Mouse (Mus musculus) E14TG2a.4 (cell line): ENCODE results near the gene C3.

Experiments used
- H3K27me3 ChIP-seq: 2 replicates; pipeline ENCODE4 v1.6.1; 2014; ENCODE audit warnings: low read length, control low read depth; ENCODE audit not compliant: insufficient read depth
- H3K36me3 ChIP-seq: 2 replicates; pipeline ENCODE4 v1.6.1; 2014; ENCODE audit warnings: low read length, control low read depth; ENCODE audit not compliant: insufficient read depth
- H3K4me1 ChIP-seq: replicated peaks from 2 replicates; pipeline ENCODE4 v1.6.1; 2014; ENCODE audit warnings: low read depth, low read length, control low read depth
- H3K4me3 ChIP-seq: replicated peaks from 2 replicates; pipeline ENCODE4 v1.5.1; 2014; ENCODE audit warnings: mild to moderate bottlenecking, low read length
- H3K9me3 ChIP-seq: 2 replicates; pipeline ENCODE4 v1.6.1; 2014; ENCODE audit warnings: low read length, control low read depth
- CTCF ChIP-seq: conservative IDR thresholded peaks from 2 replicates; pipeline ENCODE4 v1.5.1; 2014; ENCODE audit warnings: low read length
- NANOG ChIP-seq: IDR thresholded peaks from 2 replicates; pipeline ENCODE4 v1.6.1; 2014; ENCODE audit warnings: borderline replicate concordance, low read length, mixed read lengths
- POU5F1 ChIP-seq: IDR thresholded peaks from 2 replicates; pipeline ENCODE4 v1.6.1; 2014; ENCODE audit warnings: low read length, borderline replicate concordance

Gene C3

GRCm38 (mm10) chr17:57264972-57265945 lies 37.3 kb upstream of the C3 start:
- H3K27me3 ChIP-seq: 0 out of 2 replicates have a peak, but pooled peaks cover 2% of the 10 kb centered on the region
- peaks cover 58% of the 10 kb centered on the region for H3K4me1 ChIP-seq
- H3K36me3 ChIP-seq: peaks cover 43% of the 10 kb centered on the region
- no peak for TF ChIP-seq POU5F1
- no peak for TF ChIP-seq CTCF
- no peak for TF ChIP-seq NANOG
- peak overlapping the region; percentile 45 for H3K4me3 ChIP-seq
- no peaks in the 10 kb centered on the region for H3K9me3 ChIP-seq

- no peak for TF ChIP-seq CTCF
- TF ChIP-seq POU5F1: no peak
- TF ChIP-seq NANOG: no peak
Observed at GRCm38 (mm10) chr17:57264164-57264563, 36.2 kb upstream of the C3 start.

GRCm38 (mm10) chr17:57262901-57263550 lies 35.1 kb upstream of the C3 start:
- H3K4me1 ChIP-seq: peaks cover 74% of the 10 kb centered on the region
- H3K36me3 ChIP-seq: peaks cover 65% of the 10 kb centered on the region
- TF ChIP-seq POU5F1 (no peak), NANOG (no peak), CTCF (no peak)
- no peak overlapping the region for H3K4me3 ChIP-seq
- no peaks in the 10 kb centered on the region for H3K9me3 ChIP-seq
- H3K27me3 ChIP-seq: no peaks in the 10 kb centered on the region

More at GRCm38 (mm10) chr17:57264164-57264563, 36.2 kb upstream of the C3 start:
- Histone ChIP-seq H3K27me3 (no peaks in the 10 kb centered on the region), H3K36me3 (peaks cover 54% of the 10 kb centered on the region), H3K4me1 (peaks cover 62% of the 10 kb centered on the region), H3K4me3 (no peak overlapping the region), H3K9me3 (no peaks in the 10 kb centered on the region)

- H3K9me3 ChIP-seq: no peaks in the 10 kb centered on the region
- TF ChIP-seq NANOG (no peak), CTCF (no peak), POU5F1 (no peak)
- no peaks in the 10 kb centered on the region for H3K27me3 ChIP-seq
- no peak overlapping the region; the same call in 1 of the 2 replicates for H3K4me3 ChIP-seq
- peaks cover 76% of the 10 kb centered on the region for H3K36me3 ChIP-seq
- peaks cover 81% of the 10 kb centered on the region for H3K4me1 ChIP-seq
Observed at GRCm38 (mm10) chr17:57261796-57262195, 33.9 kb upstream of the C3 start.

GRCm38 (mm10) chr17:57261286-57261685 lies 33.4 kb upstream of the C3 start:
- no peak overlapping the region; the same call in 1 of the 2 replicates for H3K4me3 ChIP-seq
- no peaks in the 10 kb centered on the region for H3K27me3 ChIP-seq
- peaks cover 81% of the 10 kb centered on the region for H3K36me3 ChIP-seq
- H3K4me1 ChIP-seq: peaks cover 82% of the 10 kb centered on the region
- TF ChIP-seq CTCF: no peak
- no peaks in the 10 kb centered on the region for H3K9me3 ChIP-seq

GRCm38 (mm10) chr17:57260351-57260750 lies 32.4 kb upstream of the C3 start:
- no peaks in the 10 kb centered on the region for H3K27me3 ChIP-seq
- peaks cover 90% of the 10 kb centered on the region for H3K36me3 ChIP-seq
- TF ChIP-seq CTCF (no peak), NANOG (no peak), POU5F1 (no peak)

GRCm38 (mm10) chr17:57259742-57260141 lies 31.8 kb upstream of the C3 start:
- Histone ChIP-seq H3K4me3 (no peak overlapping the region), H3K4me1 (peaks cover 78% of the 10 kb centered on the region), H3K36me3 (peaks cover 97% of the 10 kb centered on the region), H3K9me3 (no peaks in the 10 kb centered on the region), H3K27me3 (no peaks in the 10 kb centered on the region)
- TF ChIP-seq NANOG (no peak), POU5F1 (no peak), CTCF (no peak)

More at GRCm38 (mm10) chr17:57260351-57260750, 32.4 kb upstream of the C3 start:
- Histone ChIP-seq H3K9me3 (no peaks in the 10 kb centered on the region), H3K4me3 (no peak overlapping the region), H3K4me1 (peaks cover 78% of the 10 kb centered on the region)

GRCm38 (mm10) chr17:57258191-57258590 lies 30.3 kb upstream of the C3 start:
- Histone ChIP-seq H3K9me3 (no peaks in the 10 kb centered on the region), H3K36me3 (peaks cover 99% of the 10 kb centered on the region), H3K4me1 (peaks cover 78% of the 10 kb centered on the region), H3K27me3 (no peaks in the 10 kb centered on the region), H3K4me3 (no peak overlapping the region)
- TF ChIP-seq CTCF (no peak), NANOG (no peak), POU5F1 (no peak)
